Comparison of ENCODE assay signal across 9 mouse cellular contexts in genomic region chr7:100302316-100302715, GRCm38 (mm10). TPM values are rescaled to one million over a fixed set of nuclear protein-coding genes. Genes with fewer than 3 reads are reported as not detected.
DNase-seq lines count a peak whose midpoint lies in the region.
"Had no signal": no experiment of that assay in that cellular context is flagged by ENCODE, and none has a peak within 500 bp of the region (broad histone marks: within the 10 kb centered on the region; RNA-seq: fewer than 3 reads in every experiment).

No protein-coding gene starts in this region.

- peak; percentile 54 to 62 for DNase-seq in adrenal gland, adult (ENCODE audit: inconsistent age in 2 of 2, low spot score in 1 of 2)
- no peak for DNase-seq in adrenal gland, adult 18-20 months (ENCODE audit: low spot score in 2 of 2)
- DNase-seq in NIH3T3 (ENCODE audit: low read depth), result peak; percentile 96
- DNase-seq in heart, adult 11 months, result peak; percentile 93
- DNase-seq in layer of hippocampus, postnatal 14 days (ENCODE audit: low spot score in 2 of 2), result peak; percentile 44 to 77
- peak; percentile 83 for DNase-seq in right cerebral cortex, adult 18-20 months
- DNase-seq in kidney, postnatal 25 days, result no peak
- no peak for DNase-seq in cerebellum, adult 11-12 months
- DNase-seq: liver, embryonic 13.5 days had no signal

RNA-seq across cellular contexts. Expression of gene P4ha3, which starts 17.0 kb away (rescaled TPM):
- total RNA-seq in adrenal gland, adult 18-20 months (2021), result under 1 TPM; 0.27 to 0.38 TPM
- 1 to 10 TPM; 5.7 to 7.7 TPM for total RNA-seq in layer of hippocampus, postnatal 14 days (2021)

Comparison
In these comparisons a context has a peak if more than half of its experiments do, and no peak if none do; other contexts are left out.
1. DNase-seq: peak in adrenal gland, adult (2 of 2), NIH3T3 (single experiment), heart, adult 11 months (single experiment), layer of hippocampus, postnatal 14 days (2 of 2) and right cerebral cortex, adult 18-20 months (single experiment); none in adrenal gland, adult 18-20 months (0 of 2), kidney, postnatal 25 days (0 of 2) and cerebellum, adult 11-12 months (single experiment).
2. RNA of gene P4ha3, which starts 17.0 kb away (total RNA-seq): 5.7 to 7.7 TPM in layer of hippocampus, postnatal 14 days; 0.27 to 0.38 TPM in adrenal gland, adult 18-20 months; every median in the first group is over 4 times any median in the second.